18 mouse cellular contexts compared by ENCODE assay signal in genomic region chr9:43977773-43978172, GRCm38 (mm10).
"Had no signal": no experiment of that assay in that cellular context is flagged by ENCODE, and none has a peak within 500 bp of the region (broad histone marks: within the 10 kb centered on the region; RNA-seq: fewer than 3 reads in every experiment).

No protein-coding gene starts in this region.

- H3K4me3 ChIP-seq: midbrain, embryonic 10.5 days; midbrain, embryonic 13.5 days; midbrain, embryonic 15.5 days; myocyte; neural tube, embryonic 13.5 days; neural tube, embryonic 15.5 days had no signal

- H3K9ac ChIP-seq: lung, embryonic 14.5 days; midbrain, embryonic 13.5 days; midbrain, embryonic 15.5 days; neural tube, embryonic 13.5 days; neural tube, embryonic 15.5 days had no signal

- H3K4me1 ChIP-seq: midbrain, embryonic 15.5 days; neural tube, embryonic 13.5 days; neural tube, embryonic 15.5 days had no signal

- H3K9me3 ChIP-seq: midbrain, embryonic 10.5 days; midbrain, embryonic 13.5 days; midbrain, embryonic 15.5 days; neural tube, embryonic 13.5 days; neural tube, embryonic 15.5 days had no signal

- ATAC-seq: midbrain, embryonic 13.5 days; midbrain, embryonic 15.5 days had no signal

- H3K36me3 ChIP-seq: midbrain, embryonic 10.5 days; midbrain, embryonic 13.5 days; midbrain, embryonic 15.5 days; neural tube, embryonic 13.5 days; neural tube, embryonic 15.5 days had no signal

- H3K27ac ChIP-seq: midbrain, embryonic 10.5 days; midbrain, embryonic 13.5 days; midbrain, embryonic 15.5 days; neural tube, embryonic 13.5 days; neural tube, embryonic 15.5 days had no signal

- H3K4me2 ChIP-seq: lung, embryonic 14.5 days; midbrain, embryonic 13.5 days; midbrain, embryonic 15.5 days; neural tube, embryonic 13.5 days; neural tube, embryonic 15.5 days had no signal

- DNase-seq: lung, adult 18-20 months; lung, embryonic 14.5 days; lung, postnatal 10 days; lung, postnatal 4 days; retina, postnatal 1 day; right cerebral cortex, adult 18-20 months; right cerebral cortex, postnatal 25 days; right cerebral cortex, postnatal 4 days; spleen, adult 18-20 months; thymus, adult 18-20 months; thymus, postnatal 14 days; thymus, postnatal 36 days had no signal
